Mouse (Mus musculus): ENCODE data around the gene 1700024B05Rik.
"Not testable (repeated sequence)": the region's sequence is repeated elsewhere in the genome, so short reads cannot be mapped to it uniquely, and the experiment has no call there.

1700024B05Rik gene

GRCm38 (mm10) chr14:41943695-41944094, at the start of gene 1700024B05Rik:
Gene 1700024B05Rik (plus strand): TSS chr14:41943995.
- DNase-seq (ENCODE audit: low spot score in 2 of 2) = not testable (repeated sequence)

- not testable (repeated sequence) for DNase-seq (ENCODE audit: low spot score in 2 of 2)
Observed at GRCm38 (mm10) chr14:41907190-41907589, 36.6 kb upstream of the 1700024B05Rik start, which contains the start of gene Gm7980. Gene Gm7980 (minus strand): TSS chr14:41907290.

- DNase-seq (ENCODE audit: low spot score in 2 of 2) = not testable (repeated sequence)
Observed at GRCm38 (mm10) chr14:41924649-41925048, 19.1 kb upstream of the 1700024B05Rik start, which contains the start of gene 1700049E17Rik1. Gene 1700049E17Rik1 (plus strand): TSS chr14:41924949.

- DNase-seq (ENCODE audit: low spot score in 2 of 2) = not testable (repeated sequence)
Observed at GRCm38 (mm10) chr14:41964095-41964494, 20.3 kb downstream of the 1700024B05Rik start.

GRCm38 (mm10) chr14:41967827-41968226, 24.0 kb downstream of the 1700024B05Rik start, which contains the start of gene Gm6401:
Gene Gm6401 (minus strand): TSS chr14:41967927.
- not testable (repeated sequence) for DNase-seq (ENCODE audit: low spot score in 2 of 2)

- DNase-seq (ENCODE audit: low spot score in 2 of 2) = not testable (repeated sequence)
Observed at GRCm38 (mm10) chr14:41968596-41968995, 24.8 kb downstream of the 1700024B05Rik start.

GRCm38 (mm10) chr14:41983225-41983624, 39.4 kb downstream of the 1700024B05Rik start, which contains the start of gene Gm3543:
Gene Gm3543 (minus strand): TSS chr14:41983325.
- not testable (repeated sequence) for DNase-seq (ENCODE audit: low spot score in 2 of 2)

Measured in spleen, postnatal 14 days (tissue).